Mouse (Mus musculus) neural tube, embryonic 12.5 days (tissue): ENCODE results near the gene Tmem52b. TPM values are rescaled to one million over a fixed set of nuclear protein-coding genes. Genes with fewer than 3 reads are reported as not detected.

Source experiments
- ATAC-seq: fragments of 200-750 bp; cut with Nextera tagmentation; 2 replicates; pipeline ENCODE4 v1.8.0; 2017; ENCODE audit warnings: low read depth, mild to moderate bottlenecking, moderate TSS enrichment, moderate library complexity; ENCODE audit not compliant: low FRiP score
- H3K27ac ChIP-seq: fragments of 300-500 bp; sonication (generic); 2 replicates; pipeline ENCODE4 v1.5.1; 2016
- H3K27me3 ChIP-seq: fragments of 300-500 bp; sonication (generic); replicated peaks from 2 replicates; pipeline ENCODE4 v1.6.1; 2016; ENCODE audit warnings: mild to moderate bottlenecking
- H3K36me3 ChIP-seq: fragments of 300-500 bp; sonication (generic); 2 replicates; pipeline ENCODE4 v1.6.1; 2016; ENCODE audit warnings: mild to moderate bottlenecking
- H3K4me1 ChIP-seq: fragments of 300-500 bp; sonication (generic); 2 replicates; pipeline ENCODE4 v1.6.1; 2016
- H3K4me2 ChIP-seq: fragments of 300-500 bp; sonication (generic); replicated peaks from 2 replicates; pipeline ENCODE4 v1.6.1; 2016; ENCODE audit warnings: mild to moderate bottlenecking
- H3K4me3 ChIP-seq: fragments of 300-500 bp; sonication (generic); 2 replicates; pipeline ENCODE4 v1.5.1; 2016
- H3K9ac ChIP-seq: fragments of 300-500 bp; sonication (generic); 2 replicates; pipeline ENCODE4 v1.6.1; 2016; ENCODE audit warnings: mild to moderate bottlenecking
- H3K9me3 ChIP-seq: fragments of 300-500 bp; sonication (generic); 2 replicates; pipeline ENCODE4 v1.6.1; 2016; ENCODE audit warnings: mild to moderate bottlenecking
- WGBS: fragments of 180-500 bp; shearing (Covaris S2); methylation state at CpG from one replicate; pipeline ENCODE4 v1.1.7; 2016; 5-methylcytosine and 5-hydroxymethylcytosine counted together
- polyA plus RNA-seq: library from polyadenylated mRNA; unstranded; fragments of >200 nt; fragmentation: Nextera tagmentation; extraction: Ambion mirVana; gene quantifications from 2 replicates; pipeline ENCODE4 v1.2.1, GENCODE M21; 2016

The Tmem52b gene
- polyA plus RNA-seq, 1 experiment from 2014 or later = not detected

DNA sequence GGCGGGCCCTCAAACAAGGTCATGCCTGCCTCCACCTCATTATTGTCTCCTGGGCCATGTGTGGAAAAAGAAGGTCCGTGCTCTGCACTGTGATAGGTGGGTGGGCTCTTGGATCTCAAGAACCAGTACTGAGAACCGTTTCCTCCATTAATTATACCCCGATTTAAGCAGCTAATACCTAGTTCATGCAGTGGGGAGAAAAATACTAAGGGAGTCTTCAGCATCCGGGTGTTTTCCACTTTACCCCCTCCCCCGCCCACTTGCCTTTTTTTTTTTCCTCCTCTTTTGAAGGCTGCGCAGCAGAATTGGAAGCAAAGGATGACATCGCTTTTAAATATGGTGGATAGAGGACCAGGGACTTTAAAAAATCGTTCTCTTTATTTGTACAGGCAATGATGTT, 21.7 kb downstream of the Tmem52b start:
- Histone ChIP-seq H3K27me3 (no peaks in the 10 kb centered on the region), H3K4me1 (peaks cover 15% of the 10 kb centered on the region), H3K9ac (peak overlapping the region; percentile 76), H3K36me3 (peaks cover 11% of the 10 kb centered on the region), H3K4me2 (peak overlapping the region; percentile 68), H3K4me3 (peak overlapping the region; percentile 64), H3K9me3 (no peaks in the 10 kb centered on the region), H3K27ac (no peak overlapping the region)
- 22% methylated on average over 9 of the region's 9 CpGs for WGBS
- ATAC-seq = peak; percentile 37

DNA sequence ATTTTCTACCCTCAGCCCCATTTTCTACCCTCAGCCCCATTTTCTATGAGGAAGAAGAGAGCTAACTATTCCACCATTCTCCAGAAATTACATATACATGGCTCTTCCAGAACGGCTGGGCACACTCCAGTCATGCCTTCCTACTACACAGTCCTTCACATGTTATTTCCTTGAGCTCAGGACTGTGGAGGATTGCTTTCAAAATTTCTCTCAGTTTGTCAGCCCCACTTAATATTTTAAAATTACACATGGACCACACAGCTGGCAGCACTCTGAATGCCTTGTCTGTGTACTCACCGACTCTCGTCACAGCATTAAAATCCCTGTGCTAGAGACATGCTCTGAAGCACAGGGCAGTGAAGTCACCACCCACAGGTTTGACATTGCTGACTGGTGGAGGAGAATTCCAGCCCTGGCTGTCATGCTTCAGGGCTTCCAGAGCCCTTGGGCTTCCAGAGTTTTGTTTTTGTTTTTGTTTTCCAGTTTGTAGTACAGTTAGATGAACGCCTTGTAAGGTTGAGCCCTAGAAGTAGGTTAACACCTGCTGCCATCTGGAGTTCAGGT, 22.4 kb downstream of the Tmem52b start:
- peak overlapping the region; percentile 76 for H3K9ac ChIP-seq
- H3K4me1 ChIP-seq = peaks cover 15% of the 10 kb centered on the region
- 72% methylated on average over 4 of the region's 4 CpGs for WGBS
- no peaks in the 10 kb centered on the region for H3K27me3 ChIP-seq
- peaks cover 18% of the 10 kb centered on the region for H3K36me3 ChIP-seq
- H3K4me3 ChIP-seq = peak overlapping the region; percentile 64
- no peak for ATAC-seq
- no peaks in the 10 kb centered on the region for H3K9me3 ChIP-seq
- H3K4me2 ChIP-seq = peak overlapping the region; percentile 68
- no peak overlapping the region for H3K27ac ChIP-seq

DNA sequence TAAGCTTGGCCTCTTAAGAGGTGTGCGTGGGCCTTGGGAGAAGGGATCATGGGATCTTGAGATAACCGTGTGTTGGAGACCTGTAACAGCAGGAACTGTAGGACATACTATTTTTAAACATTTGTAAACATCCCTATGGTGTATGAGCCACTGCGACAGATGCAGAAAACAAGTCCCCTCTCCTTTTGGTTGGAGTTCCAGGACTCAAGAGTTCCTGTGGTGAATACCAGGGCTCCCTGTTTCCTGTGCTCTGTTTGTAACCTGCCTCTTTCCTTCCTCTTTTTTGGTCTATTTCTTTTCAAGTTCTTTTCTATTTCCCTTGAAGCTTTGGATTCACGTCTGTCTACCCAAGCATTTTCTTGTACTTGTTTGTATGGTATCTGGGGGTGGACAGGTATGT, 23.4 kb downstream of the Tmem52b start:
- Histone ChIP-seq H3K27ac (no peak overlapping the region), H3K4me1 (peaks cover 15% of the 10 kb centered on the region), H3K9me3 (no peaks in the 10 kb centered on the region), H3K27me3 (no peaks in the 10 kb centered on the region), H3K4me3 (no peak overlapping the region), H3K36me3 (peaks cover 27% of the 10 kb centered on the region), H3K9ac (0 out of 2 replicates have a peak overlapping the region, but pooled peaks have one; percentile 9), H3K4me2 (peak overlapping the region; percentile 68)
- ATAC-seq = no peak
- 92% methylated on average over 4 of the region's 4 CpGs for WGBS

DNA sequence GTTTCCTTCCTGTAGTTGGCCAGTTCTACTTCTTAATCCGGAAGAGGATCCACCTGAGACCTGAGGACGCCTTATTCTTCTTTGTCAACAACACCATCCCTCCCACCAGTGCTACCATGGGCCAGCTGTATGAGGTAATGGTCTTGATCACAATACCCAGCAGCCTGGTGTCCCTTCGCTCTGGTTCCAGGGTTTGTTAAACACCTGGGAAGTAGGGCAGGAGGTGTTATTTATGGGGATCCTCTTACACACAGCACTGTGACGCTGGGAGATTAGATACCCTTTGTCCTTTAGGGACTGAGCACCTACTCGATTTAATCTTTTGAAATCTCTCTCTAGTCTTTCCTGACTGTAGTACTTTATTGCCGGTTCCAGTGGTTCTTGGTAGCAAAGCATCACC, 26.2 kb downstream of the Tmem52b start:
- Histone ChIP-seq H3K9me3 (no peaks in the 10 kb centered on the region), H3K9ac (no peak overlapping the region), H3K4me2 (no peak overlapping the region), H3K4me3 (no peak overlapping the region), H3K27me3 (no peaks in the 10 kb centered on the region), H3K4me1 (peaks cover 21% of the 10 kb centered on the region), H3K36me3 (peaks cover 41% of the 10 kb centered on the region), H3K27ac (no peak overlapping the region)
- ATAC-seq = no peak
- WGBS = 90% methylated on average over 6 of the region's 6 CpGs

DNA sequence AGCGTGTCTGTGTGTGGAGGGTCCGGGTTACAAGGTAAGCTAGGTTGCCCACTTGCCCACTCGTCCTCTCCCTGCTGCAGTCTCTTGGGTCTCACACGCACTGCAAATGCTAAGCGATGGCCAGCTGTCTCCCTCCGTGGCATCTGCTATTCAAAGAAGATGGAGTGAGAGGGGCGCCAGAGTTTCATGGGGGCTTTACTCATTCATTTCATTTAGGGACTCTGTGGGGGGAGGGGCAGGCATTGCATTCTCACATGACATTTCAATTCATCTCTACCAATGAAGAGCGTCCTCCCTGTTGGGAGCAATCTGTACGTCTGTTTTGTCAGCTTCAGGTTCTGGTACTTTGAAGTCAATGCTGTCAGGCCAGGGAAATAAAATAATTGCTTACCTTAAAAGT, 29.6 kb downstream of the Tmem52b start:
- 42% methylated on average over 9 of the region's 9 CpGs for WGBS
- Histone ChIP-seq H3K27ac (no peak overlapping the region), H3K27me3 (no peaks in the 10 kb centered on the region), H3K4me2 (no peak overlapping the region), H3K9me3 (no peaks in the 10 kb centered on the region), H3K4me3 (no peak overlapping the region), H3K9ac (no peak overlapping the region), H3K4me1 (peaks cover 6% of the 10 kb centered on the region; the same call in 1 of the 2 replicates), H3K36me3 (peaks cover 41% of the 10 kb centered on the region)
- ATAC-seq = no peak

DNA sequence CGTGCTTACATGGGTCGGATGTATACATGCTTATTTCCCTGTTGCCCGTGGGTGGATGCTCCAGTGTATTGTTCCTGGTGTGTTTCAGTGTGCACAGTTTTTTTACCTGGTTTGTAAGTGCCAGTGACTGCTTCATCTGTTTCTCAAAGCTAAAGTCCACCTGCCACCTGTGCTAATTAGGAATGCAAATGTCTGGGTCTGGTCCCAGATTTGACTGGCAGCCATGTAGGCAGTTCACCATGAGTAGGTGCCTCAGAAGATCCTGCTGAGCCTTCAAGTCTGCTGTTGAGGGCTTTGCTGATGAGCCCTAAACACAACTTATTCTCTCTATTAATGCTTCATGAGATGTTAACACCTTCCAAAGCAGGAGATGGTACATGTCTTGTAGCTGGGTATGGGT, 30.2 kb downstream of the Tmem52b start:
- H3K36me3 ChIP-seq = peaks cover 41% of the 10 kb centered on the region
- no peak overlapping the region for H3K4me2 ChIP-seq
- H3K4me3 ChIP-seq = no peak overlapping the region
- H3K9ac ChIP-seq = no peak overlapping the region
- 97% methylated on average over 3 of the region's 3 CpGs for WGBS
- no peaks in the 10 kb centered on the region for H3K9me3 ChIP-seq
- H3K4me1 ChIP-seq = peaks cover 6% of the 10 kb centered on the region; the same call in 1 of the 2 replicates
- ATAC-seq = no peak
- no peak overlapping the region for H3K27ac ChIP-seq
- no peaks in the 10 kb centered on the region for H3K27me3 ChIP-seq

DNA sequence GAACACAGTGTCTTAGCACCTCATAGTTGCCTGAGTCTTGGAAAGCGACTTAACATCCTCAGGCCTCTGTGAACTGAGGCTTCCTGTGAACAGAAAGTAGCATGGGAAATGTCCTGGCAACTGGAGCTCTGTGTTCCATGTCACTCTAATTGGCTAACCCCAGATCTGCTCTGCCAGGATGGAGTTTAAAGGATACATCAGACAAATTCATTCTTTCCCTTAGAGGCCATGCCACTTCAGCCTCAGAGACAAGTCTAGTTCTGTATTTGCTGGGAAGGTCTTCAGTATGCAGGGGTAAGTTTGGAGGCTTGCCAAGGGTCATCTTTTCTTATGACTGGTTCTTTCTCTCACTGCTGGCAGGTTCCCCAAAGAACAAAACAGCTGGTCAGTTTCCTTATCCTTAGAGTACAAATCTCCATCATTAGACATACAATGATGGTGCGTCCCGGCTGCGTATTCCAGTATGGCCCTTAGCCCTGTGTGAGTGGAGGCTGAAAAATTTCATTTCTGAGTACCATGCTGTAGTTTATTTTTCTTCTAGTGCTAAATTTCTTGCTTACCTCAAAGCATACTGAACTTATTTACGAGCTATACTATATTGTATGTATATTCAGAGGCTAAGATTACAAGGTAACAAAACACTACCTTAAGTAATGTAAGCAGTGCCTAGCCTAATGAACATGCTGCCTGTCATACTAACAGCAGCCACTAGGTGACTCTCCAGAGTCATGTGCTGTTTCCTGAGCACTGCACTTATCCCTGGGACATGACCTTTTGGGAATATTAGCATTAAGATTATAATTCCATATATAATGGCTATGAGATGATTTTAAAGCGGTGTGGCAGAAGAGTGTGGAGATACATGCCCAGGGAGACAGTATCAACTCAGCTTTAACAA, 31.6 kb downstream of the Tmem52b start:
- H3K27me3 ChIP-seq = no peaks in the 10 kb centered on the region
- H3K36me3 ChIP-seq = peaks cover 31% of the 10 kb centered on the region
- H3K9me3 ChIP-seq = no peaks in the 10 kb centered on the region
- peaks cover 6% of the 10 kb centered on the region; the same call in 1 of the 2 replicates for H3K4me1 ChIP-seq
- H3K4me2 ChIP-seq = no peak overlapping the region
- no peak overlapping the region for H3K9ac ChIP-seq
- H3K4me3 ChIP-seq = no peak overlapping the region
- no peak overlapping the region for H3K27ac ChIP-seq
- peak; percentile 84 for ATAC-seq
- 60% methylated on average over 6 of the region's 6 CpGs for WGBS

DNA sequence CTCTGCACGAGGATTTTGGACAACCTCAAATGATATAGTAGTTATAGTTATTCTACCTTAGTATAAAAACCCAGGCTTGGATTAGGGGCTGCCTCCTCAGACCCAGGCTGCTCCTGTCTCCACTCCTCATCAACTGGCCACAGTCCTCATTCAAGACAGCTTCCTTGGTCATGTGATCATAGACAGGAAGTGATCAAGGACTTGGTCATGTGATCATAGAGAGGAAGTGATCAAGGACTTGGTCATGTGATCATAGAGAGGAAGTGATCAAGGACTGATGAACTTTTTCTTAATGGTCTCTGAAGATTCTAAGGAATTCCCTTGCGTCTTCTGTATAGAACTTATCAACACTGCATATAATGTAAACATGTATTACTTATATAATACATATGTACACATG, 34.9 kb downstream of the Tmem52b start:
- H3K27me3 ChIP-seq = no peaks in the 10 kb centered on the region
- no peak for ATAC-seq
- no peak overlapping the region for H3K9ac ChIP-seq
- no peaks in the 10 kb centered on the region for H3K9me3 ChIP-seq
- H3K36me3 ChIP-seq = no peaks in the 10 kb centered on the region
- no peak overlapping the region for H3K4me2 ChIP-seq
- no peaks in the 10 kb centered on the region for H3K4me1 ChIP-seq
- WGBS = 82% methylated on average over 2 of the region's 2 CpGs
- H3K27ac ChIP-seq = no peak overlapping the region
- H3K4me3 ChIP-seq = no peak overlapping the region

DNA sequence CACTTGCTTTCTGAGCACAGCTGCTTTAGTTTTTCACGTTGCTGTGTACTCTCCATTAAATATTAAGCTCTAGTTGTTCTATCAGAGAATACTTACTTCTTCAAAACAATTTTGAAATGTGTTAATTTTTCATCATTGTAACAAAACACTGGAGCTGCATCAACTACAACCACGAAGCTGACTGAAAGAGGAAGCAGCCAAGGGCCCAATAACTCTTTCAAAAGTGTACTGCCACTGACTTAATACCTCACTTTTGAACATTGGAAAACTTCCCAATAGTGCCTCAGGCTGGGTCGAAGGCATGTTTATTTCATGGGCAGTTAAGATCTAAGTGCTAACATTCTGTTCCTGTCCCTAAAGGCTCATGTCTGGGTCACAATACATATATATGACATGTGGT, 35.7 kb downstream of the Tmem52b start:
- no peaks in the 10 kb centered on the region for H3K9me3 ChIP-seq
- H3K36me3 ChIP-seq = no peaks in the 10 kb centered on the region
- ATAC-seq = no peak
- no peak overlapping the region for H3K4me2 ChIP-seq
- no peaks in the 10 kb centered on the region for H3K27me3 ChIP-seq
- no peak overlapping the region for H3K27ac ChIP-seq
- WGBS = 83% methylated on average over 3 of the region's 3 CpGs
- no peak overlapping the region for H3K9ac ChIP-seq
- H3K4me1 ChIP-seq = no peaks in the 10 kb centered on the region
- no peak overlapping the region for H3K4me3 ChIP-seq

DNA sequence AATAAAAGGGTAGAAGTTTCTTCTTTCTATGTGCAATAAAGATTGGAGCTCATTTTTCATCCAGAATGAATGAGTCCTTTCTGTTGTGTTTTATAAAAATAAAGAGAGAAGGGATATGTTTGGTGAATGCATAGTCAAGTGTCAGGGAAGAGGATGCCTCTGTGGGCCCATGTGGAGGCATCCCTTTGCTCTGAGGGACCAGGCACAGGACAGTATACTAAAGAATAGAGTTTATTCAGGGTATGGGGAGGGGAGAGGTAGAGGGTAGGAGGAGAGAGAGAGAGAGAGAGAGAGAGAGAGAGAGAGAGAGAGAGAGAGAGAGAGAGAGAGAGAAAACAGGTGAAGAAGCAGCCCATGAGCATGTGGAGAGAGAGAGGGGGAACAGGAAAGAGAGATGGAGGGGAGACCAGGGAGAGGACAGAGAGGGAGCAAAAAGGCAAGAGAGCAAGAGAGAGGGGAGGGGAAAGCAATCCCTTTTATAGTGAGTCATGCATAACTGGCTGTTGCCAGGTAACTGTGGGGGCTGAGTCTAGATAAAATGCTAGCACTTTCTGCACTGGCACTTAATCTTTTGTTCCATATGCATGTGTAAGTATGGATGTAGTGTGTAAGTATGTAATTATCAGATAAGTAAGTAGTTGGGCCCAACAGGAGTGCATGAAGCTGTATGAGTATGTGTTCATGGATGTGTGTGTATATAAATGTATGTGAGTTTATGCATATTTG, 45.1 kb downstream of the Tmem52b start:
- Histone ChIP-seq H3K9ac (no peak overlapping the region), H3K4me2 (no peak overlapping the region), H3K27ac (no peak overlapping the region), H3K4me1 (no peaks in the 10 kb centered on the region), H3K27me3 (no peaks in the 10 kb centered on the region), H3K36me3 (no peaks in the 10 kb centered on the region), H3K4me3 (no peak overlapping the region), H3K9me3 (no peaks in the 10 kb centered on the region)
- peak; percentile 66 for ATAC-seq

DNA sequence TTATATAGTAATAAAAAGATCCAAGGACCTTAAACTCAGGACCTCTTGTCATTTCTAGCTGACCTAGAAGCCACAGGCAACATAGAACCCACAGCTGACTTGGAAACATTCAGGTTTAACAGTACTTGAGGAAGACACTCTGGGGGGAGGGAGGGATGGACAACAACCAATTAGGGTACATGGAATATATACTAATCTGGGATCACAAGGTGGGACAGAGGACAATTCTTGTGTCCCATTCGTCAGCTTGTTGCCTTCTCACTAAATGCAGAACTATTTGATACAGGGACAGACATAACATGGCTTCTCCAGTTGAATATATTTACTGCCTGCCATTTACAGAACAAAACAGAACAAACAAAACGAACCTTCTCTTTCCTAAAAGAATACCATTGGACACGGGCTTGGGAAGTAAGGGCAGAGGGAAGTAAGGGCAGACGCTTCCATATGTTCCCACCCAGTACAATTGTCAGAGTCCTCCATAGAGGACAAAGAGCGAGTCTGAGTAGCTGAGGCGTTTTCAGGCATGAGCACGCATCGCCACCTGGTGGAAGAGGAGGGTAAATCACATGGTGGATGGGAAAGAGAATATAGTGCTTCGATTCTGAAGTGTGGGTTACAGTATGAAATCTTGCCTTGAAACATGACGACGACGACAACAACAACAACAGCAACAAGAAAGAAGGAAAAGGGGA, 46.7 kb downstream of the Tmem52b start:
- Histone ChIP-seq H3K4me2 (no peak overlapping the region), H3K4me3 (no peak overlapping the region), H3K9me3 (no peaks in the 10 kb centered on the region), H3K27me3 (no peaks in the 10 kb centered on the region), H3K4me1 (no peaks in the 10 kb centered on the region), H3K9ac (no peak overlapping the region), H3K36me3 (no peaks in the 10 kb centered on the region), H3K27ac (no peak overlapping the region)
- ATAC-seq = peak; percentile 82
- WGBS = 17% methylated on average over 12 of the region's 12 CpGs

DNA sequence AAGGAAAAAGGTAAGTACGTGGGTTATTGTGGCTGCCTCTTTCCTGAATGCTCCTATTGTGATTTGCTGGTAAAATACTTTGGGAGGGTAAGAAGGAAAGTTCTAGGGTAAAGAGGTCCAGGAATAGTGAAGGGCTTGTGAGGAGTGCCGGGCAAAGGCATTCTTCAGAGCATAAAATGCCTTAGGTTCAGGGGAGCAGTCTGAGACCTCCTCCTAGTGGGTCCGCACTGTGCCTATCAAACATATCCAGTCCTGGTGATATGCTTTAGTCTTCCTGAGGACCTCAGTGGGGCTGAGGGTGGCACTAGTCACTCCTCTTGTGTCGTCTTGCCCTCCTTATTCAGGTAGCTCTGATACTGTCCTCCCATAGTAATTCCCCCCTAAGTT, 47.3 kb downstream of the Tmem52b start:
- no peak overlapping the region for H3K4me2 ChIP-seq
- 0 out of 2 replicates have a peak, but pooled peaks have one; percentile 26 for ATAC-seq
- no peak overlapping the region for H3K27ac ChIP-seq
- no peak overlapping the region for H3K9ac ChIP-seq
- no peaks in the 10 kb centered on the region for H3K4me1 ChIP-seq
- 59% methylated on average over 4 of the region's 4 CpGs for WGBS
- H3K27me3 ChIP-seq = no peaks in the 10 kb centered on the region
- H3K36me3 ChIP-seq = no peaks in the 10 kb centered on the region
- no peaks in the 10 kb centered on the region for H3K9me3 ChIP-seq
- no peak overlapping the region for H3K4me3 ChIP-seq
